Mouse (Mus musculus): ENCODE results near the gene Gm20422. TPM values are rescaled to one million over a fixed set of nuclear protein-coding genes. Genes with fewer than 3 reads are reported as not detected.
A peak's percentile ranks its signal among the peaks of the same experiment; 100 is the strongest.

Gm20422 gene
- polyA plus RNA-seq, 1 experiment from 2014 or later, result 0.62 TPM

DNA sequence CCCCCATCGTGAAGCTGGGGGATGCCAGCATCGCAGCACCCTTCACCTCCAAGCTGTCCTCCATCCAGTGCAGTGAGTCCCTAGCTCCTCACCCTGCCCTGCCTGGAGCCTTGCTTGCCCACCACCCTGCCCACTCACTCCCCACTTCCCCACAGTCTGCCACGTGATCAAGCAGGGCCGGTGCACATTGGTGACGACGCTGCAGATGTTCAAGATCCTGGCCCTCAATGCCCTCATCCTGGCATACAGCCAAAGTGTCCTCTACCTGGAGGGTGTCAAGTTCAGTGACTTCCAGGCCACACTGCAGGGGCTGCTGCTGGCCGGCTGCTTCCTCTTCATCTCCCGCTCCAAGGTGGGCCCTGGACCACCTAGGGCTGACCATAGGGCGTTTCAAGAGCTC is 30.8 kb upstream of the Gm20422 start:
- H3K4me3 ChIP-seq (replicated peaks), result no peak overlapping the region
- no peak overlapping the region for H3K4me2 ChIP-seq
- 85% methylated on average over 9 of the region's 9 CpGs for WGBS (ENCODE audit: insufficient replicate concordance)
- H3K27ac ChIP-seq (replicated peaks), result 0 out of 2 replicates have a peak overlapping the region, but pooled peaks have one; percentile 6
- peaks cover 19% of the 10 kb centered on the region for H3K4me1 ChIP-seq (replicated peaks)
- H3K9ac ChIP-seq, result no peak overlapping the region
- no peak for ATAC-seq (ENCODE audit: insufficient read depth)
- no peaks in the 10 kb centered on the region for H3K27me3 ChIP-seq
- H3K9me3 ChIP-seq (replicated peaks), result no peaks in the 10 kb centered on the region
- H3K36me3 ChIP-seq (replicated peaks), result peaks cover 75% of the 10 kb centered on the region

DNA sequence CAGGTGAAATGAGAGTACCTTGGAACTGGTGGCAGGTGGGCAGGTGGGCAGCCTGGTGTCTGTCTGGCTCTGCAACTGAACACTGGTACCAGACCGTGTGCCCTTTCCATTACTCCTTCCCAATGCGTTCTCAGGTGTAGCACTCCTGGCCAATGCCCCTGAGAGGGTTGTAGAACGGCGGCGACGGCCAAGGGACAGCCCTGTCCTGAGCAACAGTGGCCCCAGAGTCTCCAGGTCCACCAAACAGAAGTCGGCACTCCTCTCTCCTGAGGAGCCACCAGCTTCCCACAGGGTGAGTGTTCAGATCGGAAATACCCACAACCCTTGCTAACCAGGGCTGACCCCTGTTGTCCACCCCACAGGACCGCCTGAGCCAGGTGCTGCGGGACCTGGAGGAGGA is 30.4 kb upstream of the Gm20422 start:
- H3K4me3 ChIP-seq (replicated peaks), result no peak overlapping the region
- peaks cover 19% of the 10 kb centered on the region for H3K4me1 ChIP-seq (replicated peaks)
- H3K9me3 ChIP-seq (replicated peaks), result no peaks in the 10 kb centered on the region
- peaks cover 79% of the 10 kb centered on the region for H3K36me3 ChIP-seq (replicated peaks)
- H3K4me2 ChIP-seq, result no peak overlapping the region
- no peak overlapping the region for H3K9ac ChIP-seq
- WGBS (ENCODE audit: insufficient replicate concordance), result 87% methylated on average over 10 of the region's 10 CpGs
- H3K27ac ChIP-seq (replicated peaks), result no peak overlapping the region
- ATAC-seq (ENCODE audit: insufficient read depth), result no peak
- no peaks in the 10 kb centered on the region for H3K27me3 ChIP-seq

DNA sequence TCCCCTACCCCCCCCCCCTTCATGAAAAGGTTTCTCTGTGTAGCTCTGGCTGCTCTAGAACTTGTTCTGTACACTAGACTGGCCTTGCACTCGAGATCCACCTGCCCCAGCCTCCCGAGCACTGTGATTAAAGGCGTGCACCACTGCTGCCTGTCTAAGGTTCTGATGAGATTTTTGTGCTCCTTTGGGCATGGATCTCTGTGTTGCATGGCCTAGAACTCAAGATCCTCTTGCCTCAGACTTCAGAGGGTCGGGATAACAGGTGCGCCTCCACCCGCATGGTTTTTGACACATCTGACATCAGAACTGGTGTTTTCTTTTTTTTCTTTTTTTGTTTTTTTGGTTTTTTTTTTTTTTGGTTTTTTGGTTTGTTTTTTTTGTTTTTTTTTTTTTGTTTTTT is 29.9 kb upstream of the Gm20422 start:
- no peaks in the 10 kb centered on the region for H3K27me3 ChIP-seq
- WGBS (ENCODE audit: insufficient replicate concordance), result 80% methylated on average over 6 of the region's 6 CpGs
- H3K4me3 ChIP-seq (replicated peaks), result no peak overlapping the region
- H3K36me3 ChIP-seq (replicated peaks), result peaks cover 85% of the 10 kb centered on the region
- H3K27ac ChIP-seq (replicated peaks), result no peak overlapping the region
- no peak for ATAC-seq (ENCODE audit: insufficient read depth)
- no peak overlapping the region for H3K9ac ChIP-seq
- peaks cover 19% of the 10 kb centered on the region for H3K4me1 ChIP-seq (replicated peaks)
- H3K9me3 ChIP-seq (replicated peaks), result no peaks in the 10 kb centered on the region
- H3K4me2 ChIP-seq, result no peak overlapping the region

DNA sequence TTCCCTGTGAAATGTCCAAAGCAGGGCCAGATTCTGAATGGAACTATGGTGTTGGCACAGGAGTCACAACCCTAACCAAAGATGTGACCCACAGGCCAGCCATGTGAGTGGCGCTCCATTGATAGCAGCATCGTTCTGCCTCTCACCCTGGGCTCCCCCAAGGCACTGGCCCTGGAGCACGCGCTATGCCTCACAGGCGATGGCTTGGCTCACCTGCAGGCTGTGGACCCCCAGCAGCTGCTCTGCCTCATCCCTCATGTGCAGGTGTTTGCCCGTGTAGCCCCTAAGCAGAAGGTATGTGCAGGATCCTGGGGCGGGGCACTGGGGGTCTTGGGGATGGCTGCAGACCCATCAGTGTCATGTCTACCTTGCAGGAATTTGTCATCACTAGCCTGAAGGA is 28.7 kb upstream of the Gm20422 start:
- no peaks in the 10 kb centered on the region for H3K9me3 ChIP-seq (replicated peaks)
- 85% methylated on average over 7 of the region's 7 CpGs for WGBS (ENCODE audit: insufficient replicate concordance)
- peaks cover 10% of the 10 kb centered on the region for H3K4me1 ChIP-seq (replicated peaks)
- no peak overlapping the region for H3K9ac ChIP-seq
- no peak overlapping the region for H3K27ac ChIP-seq (replicated peaks)
- H3K27me3 ChIP-seq, result no peaks in the 10 kb centered on the region
- ATAC-seq (ENCODE audit: insufficient read depth), result no peak
- no peak overlapping the region for H3K4me3 ChIP-seq (replicated peaks)
- peaks cover 96% of the 10 kb centered on the region for H3K36me3 ChIP-seq (replicated peaks)
- H3K4me2 ChIP-seq, result no peak overlapping the region

DNA sequence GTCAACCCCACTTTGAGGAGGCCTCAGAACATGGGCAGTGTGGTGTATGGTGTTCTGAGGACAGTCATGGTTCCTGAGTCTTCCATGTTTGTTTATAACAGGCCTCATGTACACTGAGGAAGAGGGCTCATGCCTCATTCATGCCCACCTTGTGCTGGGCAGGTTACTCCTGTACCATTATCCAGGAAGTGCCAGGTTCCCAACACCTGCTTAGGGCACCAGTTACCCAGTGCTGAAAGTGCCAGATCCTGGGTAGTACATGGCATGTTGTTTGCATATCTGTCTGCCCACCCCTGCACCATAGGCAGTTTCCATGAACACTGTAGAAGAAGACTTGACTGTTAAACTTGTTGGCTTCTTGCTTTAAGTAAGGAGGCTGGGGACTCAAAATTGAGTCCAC is 27.5 kb upstream of the Gm20422 start:
- Histone ChIP-seq H3K9me3 (replicated peaks) (no peaks in the 10 kb centered on the region), H3K27me3 (no peaks in the 10 kb centered on the region), H3K36me3 (replicated peaks) (peaks cover 99% of the 10 kb centered on the region), H3K4me1 (replicated peaks) (0 out of 2 replicates have a peak, but pooled peaks cover 6% of the 10 kb centered on the region), H3K27ac (replicated peaks) (no peak overlapping the region), H3K4me3 (replicated peaks) (no peak overlapping the region), H3K4me2 (no peak overlapping the region), H3K9ac (no peak overlapping the region)
- no peak for ATAC-seq (ENCODE audit: insufficient read depth)

DNA sequence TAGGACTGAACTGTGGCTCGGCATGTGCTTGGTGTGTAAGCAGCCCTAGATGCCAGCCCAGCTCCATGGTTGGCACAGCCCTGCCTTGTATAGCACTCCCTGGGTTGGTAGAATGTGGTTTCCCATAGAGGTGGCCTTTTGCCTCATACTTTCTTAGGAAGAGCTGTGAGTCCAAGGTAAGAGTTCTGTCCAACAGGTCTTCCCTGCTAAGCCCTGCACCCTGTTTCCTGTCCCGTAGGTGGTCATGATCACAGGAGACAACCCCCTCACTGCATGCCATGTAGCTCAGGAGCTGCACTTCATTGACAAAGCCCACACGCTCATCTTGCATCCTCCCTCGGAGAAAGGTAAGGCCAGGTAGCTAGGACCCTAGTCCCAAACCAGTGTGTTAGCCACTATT is 27.1 kb upstream of the Gm20422 start:
- Histone ChIP-seq H3K9me3 (replicated peaks) (no peaks in the 10 kb centered on the region), H3K4me1 (replicated peaks) (0 out of 2 replicates have a peak, but pooled peaks cover 2% of the 10 kb centered on the region), H3K27ac (replicated peaks) (no peak overlapping the region), H3K27me3 (no peaks in the 10 kb centered on the region), H3K4me3 (replicated peaks) (no peak overlapping the region), H3K4me2 (no peak overlapping the region), H3K36me3 (replicated peaks) (peaks cover 99% of the 10 kb centered on the region), H3K9ac (no peak overlapping the region)
- no peak for ATAC-seq (ENCODE audit: insufficient read depth)
- WGBS (ENCODE audit: insufficient replicate concordance), result 85% methylated on average over 4 of the region's 4 CpGs

DNA sequence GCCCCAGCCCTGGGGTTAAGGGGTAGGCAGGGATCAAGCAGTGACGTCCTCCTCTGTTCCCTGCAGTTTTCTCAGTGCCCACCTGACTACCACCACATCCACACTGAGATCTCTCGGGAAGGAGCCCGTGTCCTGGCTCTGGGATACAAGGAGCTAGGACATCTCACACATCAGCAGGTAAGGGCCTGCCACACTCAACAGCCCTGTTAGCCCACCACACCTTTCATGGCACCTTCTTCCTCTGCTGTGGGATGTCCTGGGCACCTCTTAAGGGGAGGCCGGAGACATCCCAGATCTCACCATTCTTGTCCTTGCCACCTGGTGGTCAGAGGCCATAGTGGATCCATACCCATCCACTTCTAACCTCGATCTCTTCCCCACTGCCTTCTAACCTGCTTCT is 25.3 kb upstream of the Gm20422 start:
- Histone ChIP-seq H3K4me3 (replicated peaks) (no peak overlapping the region), H3K4me2 (no peak overlapping the region), H3K36me3 (replicated peaks) (peaks cover 99% of the 10 kb centered on the region), H3K9me3 (replicated peaks) (no peaks in the 10 kb centered on the region), H3K27me3 (no peaks in the 10 kb centered on the region), H3K4me1 (replicated peaks) (no peaks in the 10 kb centered on the region), H3K27ac (replicated peaks) (no peak overlapping the region), H3K9ac (no peak overlapping the region)
- ATAC-seq (ENCODE audit: insufficient read depth), result no peak
- WGBS (ENCODE audit: insufficient replicate concordance), result 90% methylated on average over 5 of the region's 5 CpGs

DNA sequence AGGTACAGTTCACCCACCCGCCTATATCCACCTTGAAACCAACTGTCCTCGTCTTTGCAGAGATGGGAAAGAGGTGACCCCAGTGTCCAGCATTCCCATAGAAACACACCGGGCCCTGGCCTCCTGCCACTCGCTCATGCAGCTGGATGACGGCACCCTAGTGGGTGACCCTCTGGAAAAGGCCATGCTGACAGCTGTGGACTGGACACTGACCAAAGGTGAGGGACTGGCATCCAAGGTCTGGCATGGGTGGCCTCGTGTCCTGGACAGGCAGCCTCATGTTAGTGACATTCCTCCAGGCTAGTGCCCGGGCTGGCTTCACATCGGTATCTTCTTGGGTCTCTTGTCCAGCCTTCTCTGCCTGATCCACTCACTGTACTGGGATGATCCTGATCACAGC is 24.6 kb upstream of the Gm20422 start:
- Histone ChIP-seq H3K27ac (replicated peaks) (no peak overlapping the region), H3K9me3 (replicated peaks) (no peaks in the 10 kb centered on the region), H3K9ac (no peak overlapping the region), H3K4me1 (replicated peaks) (no peaks in the 10 kb centered on the region), H3K4me3 (replicated peaks) (no peak overlapping the region), H3K4me2 (no peak overlapping the region), H3K36me3 (replicated peaks) (peaks cover 100% of the 10 kb centered on the region), H3K27me3 (no peaks in the 10 kb centered on the region)
- ATAC-seq (ENCODE audit: insufficient read depth), result no peak
- 78% methylated on average over 8 of the region's 8 CpGs for WGBS (ENCODE audit: insufficient replicate concordance)

DNA sequence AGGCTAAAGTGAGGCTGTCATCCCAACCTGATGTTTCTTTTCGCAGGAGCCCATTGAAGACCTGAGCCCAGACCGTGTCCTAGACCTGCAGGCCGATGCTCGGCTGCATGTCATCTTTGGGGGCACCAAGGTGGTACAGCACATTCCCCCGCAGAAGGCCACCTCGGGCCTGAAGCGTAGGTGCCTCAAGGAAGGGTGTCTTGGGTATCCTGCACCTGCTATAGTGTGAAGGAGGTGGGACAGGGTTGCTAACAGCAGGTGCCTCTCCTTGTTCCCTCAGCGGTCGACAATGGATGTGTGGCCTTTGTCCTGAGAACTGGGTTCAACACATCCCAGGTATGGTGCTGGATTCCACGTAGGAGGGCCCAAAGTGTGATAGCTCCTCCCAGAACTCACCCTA is 23.0 kb upstream of the Gm20422 start:
- Histone ChIP-seq H3K4me3 (replicated peaks) (no peak overlapping the region), H3K4me2 (no peak overlapping the region), H3K9me3 (replicated peaks) (no peaks in the 10 kb centered on the region), H3K27me3 (no peaks in the 10 kb centered on the region), H3K27ac (replicated peaks) (no peak overlapping the region), H3K4me1 (replicated peaks) (peaks cover 14% of the 10 kb centered on the region), H3K36me3 (replicated peaks) (peaks cover 96% of the 10 kb centered on the region), H3K9ac (no peak overlapping the region)
- 89% methylated on average over 10 of the region's 10 CpGs for WGBS (ENCODE audit: insufficient replicate concordance)
- ATAC-seq (ENCODE audit: insufficient read depth), result no peak

DNA sequence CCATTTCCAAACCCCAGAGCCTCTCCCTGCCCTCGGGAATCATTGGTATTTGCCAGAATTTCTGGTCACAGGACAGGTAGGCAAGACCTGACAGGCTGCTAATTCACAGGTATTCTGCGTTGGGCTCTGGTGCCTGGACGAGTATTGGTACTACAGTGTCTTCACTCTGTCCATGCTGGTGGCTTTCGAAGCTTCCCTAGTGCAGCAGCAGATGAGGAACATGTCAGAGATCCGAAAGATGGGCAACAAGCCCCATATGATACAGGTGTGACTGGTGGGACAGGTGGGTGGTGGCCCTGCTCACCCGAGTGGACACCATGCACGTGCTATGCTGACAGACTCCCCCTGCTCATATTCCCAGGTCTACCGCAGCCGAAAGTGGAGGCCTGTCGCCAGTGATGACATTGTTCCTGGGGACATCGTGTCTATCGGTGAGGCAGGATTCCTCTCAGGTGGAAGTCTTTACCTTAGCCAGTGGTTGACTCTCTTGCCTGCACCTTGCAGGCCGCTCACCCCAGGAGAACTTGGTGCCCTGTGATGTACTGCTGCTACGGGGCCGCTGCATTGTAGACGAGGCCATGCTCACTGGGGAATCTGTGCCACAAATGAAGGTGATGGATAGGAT is 22.1 kb upstream of the Gm20422 start:
- no peaks in the 10 kb centered on the region for H3K27me3 ChIP-seq
- H3K36me3 ChIP-seq (replicated peaks), result peaks cover 87% of the 10 kb centered on the region
- peaks cover 22% of the 10 kb centered on the region for H3K4me1 ChIP-seq (replicated peaks)
- H3K4me2 ChIP-seq, result no peak overlapping the region
- 91% methylated on average over 16 of the region's 16 CpGs for WGBS (ENCODE audit: insufficient replicate concordance)
- no peaks in the 10 kb centered on the region for H3K9me3 ChIP-seq (replicated peaks)
- no peak overlapping the region for H3K27ac ChIP-seq (replicated peaks)
- no peak overlapping the region for H3K4me3 ChIP-seq (replicated peaks)
- H3K9ac ChIP-seq, result no peak overlapping the region
- no peak for ATAC-seq (ENCODE audit: insufficient read depth)

DNA sequence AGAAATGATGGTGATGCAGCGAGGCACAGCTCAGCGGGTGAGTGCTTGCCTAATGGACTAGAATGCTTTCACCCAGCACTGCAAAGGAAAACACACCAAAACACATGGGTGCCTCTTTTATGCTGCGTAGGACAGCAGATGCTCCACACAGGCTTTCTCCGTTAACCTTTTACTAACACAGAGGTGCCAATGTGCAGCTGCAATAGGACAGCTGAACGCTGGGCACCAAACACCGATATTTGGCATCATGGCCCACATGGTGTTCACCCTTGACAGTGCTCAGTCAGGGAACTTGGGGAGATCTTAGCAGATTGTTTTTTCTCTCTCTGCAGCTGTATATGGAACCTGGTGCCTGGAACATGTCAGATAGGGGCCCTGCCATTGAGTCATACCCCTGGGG is 20.2 kb upstream of the Gm20422 start:
- Histone ChIP-seq H3K4me3 (replicated peaks) (no peak overlapping the region), H3K4me1 (replicated peaks) (peaks cover 31% of the 10 kb centered on the region), H3K9ac (no peak overlapping the region), H3K27ac (replicated peaks) (no peak overlapping the region), H3K27me3 (no peaks in the 10 kb centered on the region), H3K9me3 (replicated peaks) (no peaks in the 10 kb centered on the region), H3K4me2 (no peak overlapping the region), H3K36me3 (replicated peaks) (peaks cover 68% of the 10 kb centered on the region)
- 90% methylated on average over 6 of the region's 6 CpGs for WGBS (ENCODE audit: insufficient replicate concordance)
- no peak for ATAC-seq (ENCODE audit: insufficient read depth)

DNA sequence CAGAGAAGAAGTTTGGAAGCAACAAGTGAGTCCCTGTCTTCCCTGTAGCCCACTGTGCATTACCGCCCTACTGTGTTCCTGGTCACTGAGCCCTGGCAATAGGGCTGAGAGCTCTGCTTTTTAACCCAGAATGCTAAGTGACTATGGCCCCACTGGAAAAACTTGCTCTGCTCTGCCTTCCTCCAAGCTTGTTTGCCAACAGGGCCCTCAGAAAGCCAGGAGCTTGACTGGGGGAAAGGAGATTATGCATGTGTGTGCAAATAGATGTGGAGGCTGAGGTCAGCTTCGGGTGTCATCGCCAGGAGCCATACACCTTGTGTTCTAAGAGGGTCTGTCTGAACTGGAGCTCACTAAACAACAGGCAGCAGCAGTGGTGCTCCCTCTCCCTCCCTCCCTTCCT is 19.4 kb upstream of the Gm20422 start:
- Histone ChIP-seq H3K9ac (no peak overlapping the region), H3K4me3 (replicated peaks) (no peak overlapping the region), H3K4me2 (no peak overlapping the region), H3K27me3 (no peaks in the 10 kb centered on the region), H3K27ac (replicated peaks) (no peak overlapping the region), H3K4me1 (replicated peaks) (peaks cover 39% of the 10 kb centered on the region), H3K36me3 (replicated peaks) (peaks cover 60% of the 10 kb centered on the region), H3K9me3 (replicated peaks) (no peaks in the 10 kb centered on the region)
- 83% methylated on average over 3 of the region's 3 CpGs for whole genome bisulfite sequencing (ENCODE audit: insufficient replicate concordance)
- ATAC-seq (ENCODE audit: insufficient read depth), result no peak
